Mouse (Mus musculus): ENCODE results near the gene Colq.

Gene Colq

GRCm38 (mm10) chr14:31521318-31521717, 69.8 kb downstream of the Colq start:
- no peak for DNase-seq

DNA sequence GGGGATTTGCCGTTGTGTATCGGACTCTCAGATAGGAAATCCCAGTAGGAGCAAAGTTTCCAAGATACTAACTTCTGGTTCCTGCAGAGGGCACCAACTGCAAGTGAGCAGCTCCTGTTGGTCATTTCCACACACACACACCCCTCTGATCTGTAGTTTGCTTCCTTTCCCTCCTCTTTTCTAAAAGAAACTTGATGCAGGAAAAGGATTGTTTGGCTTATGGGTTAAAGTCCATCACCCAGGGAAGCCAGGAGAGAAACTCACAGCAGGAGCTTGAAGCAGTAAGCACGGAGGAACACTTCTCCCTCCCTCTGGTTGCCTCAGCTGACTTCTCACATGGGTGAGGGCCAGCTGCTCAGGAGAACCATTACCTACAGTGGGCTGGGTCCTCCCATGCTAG, 72.0 kb downstream of the Colq start:
- DNase-seq, result peak; percentile 61 to 76

- no peak for DNase-seq
Observed at GRCm38 (mm10) chr14:31515895-31516294, 75.2 kb downstream of the Colq start.

DNA sequence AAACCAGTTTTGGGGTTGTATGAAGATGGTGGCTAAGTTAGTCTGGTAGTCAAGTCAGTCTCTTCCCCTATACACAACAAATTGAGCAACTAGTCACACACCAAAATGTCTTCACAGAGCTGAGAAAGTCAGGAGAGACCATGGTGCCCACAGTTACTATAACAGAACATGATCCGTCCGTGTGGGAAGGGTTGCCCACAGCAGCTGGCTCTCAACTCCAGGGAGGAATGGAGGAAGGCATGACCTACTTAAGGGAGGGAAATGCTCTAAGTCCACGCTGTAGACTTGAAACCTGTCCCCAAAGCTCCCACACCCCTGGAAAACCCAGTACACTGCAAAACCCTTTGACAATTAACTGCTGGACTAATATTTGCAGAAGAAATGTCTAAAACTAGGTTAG, 80.8 kb downstream of the Colq start:
- no peak for DNase-seq

GRCm38 (mm10) chr14:31509911-31510310, 81.2 kb downstream of the Colq start:
- peak; percentile 25 to 49 for DNase-seq

- DNase-seq, result no peak
Observed at GRCm38 (mm10) chr14:31506456-31506855, 84.7 kb downstream of the Colq start.

DNA sequence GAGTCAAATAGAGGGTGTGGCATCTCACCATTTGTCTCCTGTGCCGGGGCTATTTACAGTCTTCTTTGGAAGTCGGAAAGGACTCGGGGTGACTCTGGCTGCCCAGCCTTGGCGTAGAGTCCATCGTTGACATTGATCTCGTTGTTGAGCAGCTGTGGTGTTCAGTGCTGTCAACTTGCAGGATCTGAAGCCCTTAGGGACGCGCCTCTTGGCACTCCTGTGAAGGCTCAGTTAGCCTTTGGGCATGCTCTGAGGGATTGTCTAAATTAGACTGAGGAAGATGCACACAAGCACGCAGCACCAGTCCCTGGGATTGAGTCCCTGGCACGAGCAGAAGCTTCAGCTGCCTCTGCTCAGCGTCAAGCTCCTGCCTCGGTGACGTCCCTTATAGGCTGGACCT, 87.7 kb downstream of the Colq start:
- DNase-seq, result no peak

DNA sequence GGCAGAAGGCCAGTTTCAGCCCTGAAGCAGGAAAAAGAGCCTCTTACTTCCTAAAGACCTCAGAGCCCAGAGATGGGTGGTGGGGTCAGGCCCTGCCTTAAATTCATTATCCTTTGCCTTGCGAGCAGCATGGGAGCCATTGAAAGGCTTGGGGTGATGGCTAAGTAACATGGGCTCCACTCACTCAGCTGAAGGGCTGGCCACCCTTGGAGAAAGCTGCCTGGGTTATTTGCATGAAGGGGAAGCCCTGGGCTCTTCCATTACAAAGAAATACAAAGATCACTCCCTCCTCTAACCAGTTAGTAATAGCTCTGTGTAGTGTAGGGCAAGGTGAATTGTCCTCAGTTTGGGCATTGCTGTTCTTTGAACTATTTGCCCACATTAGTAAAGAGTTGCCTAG, 91.6 kb downstream of the Colq start:
- DNase-seq, result no peak

GRCm38 (mm10) chr14:31496241-31496646, 94.9 kb downstream of the Colq start:
- DNase-seq, result no peak

- no peak for DNase-seq
Observed at GRCm38 (mm10) chr14:31495538-31495937, 95.6 kb downstream of the Colq start.

- peak; percentile 91 to 95 for DNase-seq
Observed at GRCm38 (mm10) chr14:31494975-31495455, 96.1 kb downstream of the Colq start, which contains the start of gene Mettl6. Mettl6 (minus strand) TSS chr14:31495040.

DNA sequence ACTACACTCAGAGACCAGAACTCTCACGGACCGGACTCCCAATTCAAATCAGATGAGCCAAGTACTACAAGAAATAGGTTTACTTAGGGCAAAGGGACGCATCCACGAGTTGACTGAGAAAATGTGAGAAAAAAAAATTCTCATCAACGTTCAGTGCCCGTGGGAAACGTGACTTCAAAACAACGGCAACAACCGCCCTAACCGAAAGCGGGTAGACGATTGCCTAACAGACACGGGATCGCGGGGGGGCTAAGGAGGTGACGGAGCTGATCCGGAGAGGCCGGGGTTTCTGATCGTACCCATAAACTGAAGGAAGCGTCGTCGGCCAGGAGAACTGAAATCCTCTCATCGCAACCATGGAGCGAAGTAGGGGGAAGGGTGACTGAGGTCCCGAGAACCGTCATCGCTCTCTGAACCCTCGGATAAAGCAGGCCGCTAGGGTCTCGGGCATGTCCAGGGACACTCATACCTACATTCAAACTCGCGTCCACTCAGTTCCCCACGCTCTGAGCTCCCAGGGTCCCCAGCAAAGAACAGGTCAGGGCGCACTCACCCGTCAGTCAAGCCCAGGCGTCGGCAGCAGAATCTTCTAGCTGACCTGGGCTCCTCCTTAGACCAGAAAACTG, 96.7 kb downstream of the Colq start, which contains the start of gene Eaf1:
Eaf1 (plus strand) TSS at position 51 of the 626 bp plus-strand sequence.
- peak; percentile 33 to 68 for DNase-seq

DNA sequence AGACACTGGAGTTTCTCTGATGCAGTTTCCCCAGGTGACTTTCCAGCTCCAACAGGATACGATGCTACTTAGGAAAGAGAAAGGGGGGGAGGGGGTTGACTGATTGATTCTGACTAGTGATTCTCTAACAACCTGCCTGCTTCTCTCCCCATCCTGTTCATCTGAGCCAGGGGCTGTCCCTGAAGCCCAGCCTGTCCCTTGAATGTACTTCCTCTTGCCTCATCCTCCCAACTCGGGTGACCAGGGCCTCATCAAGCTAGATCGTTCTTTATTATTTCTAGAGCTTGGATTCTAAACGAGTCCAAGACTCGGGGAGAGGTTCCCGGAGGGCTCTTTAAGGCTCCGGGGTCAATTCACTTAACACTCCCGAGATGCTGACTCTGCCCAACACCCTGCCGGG, 97.2 kb downstream of the Colq start:
- peak in 1 of 2 experiments; percentile 45 for DNase-seq

- DNase-seq, result no peak
Observed at GRCm38 (mm10) chr14:31488055-31488454, 103.1 kb downstream of the Colq start.

DNA sequence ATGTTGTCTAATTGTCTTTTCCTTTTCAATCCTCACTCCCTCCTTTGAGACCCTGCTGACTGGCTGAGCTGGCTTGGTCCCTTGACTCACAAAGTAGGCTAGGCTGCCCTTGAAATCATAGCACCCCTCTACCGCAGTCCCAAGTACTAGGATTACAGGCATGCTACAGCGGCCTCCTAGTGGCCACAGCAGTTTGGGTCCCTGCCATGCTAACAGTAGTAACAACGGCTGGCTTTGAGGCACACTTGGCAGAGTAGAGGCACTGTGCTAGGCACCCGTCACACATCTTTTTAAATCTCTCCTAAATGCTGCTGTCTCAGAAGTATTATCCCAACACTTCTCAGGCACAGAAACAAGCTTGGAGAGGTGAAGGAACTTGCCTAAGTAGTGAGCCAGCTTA, 104.7 kb downstream of the Colq start:
- DNase-seq, result no peak

- no peak for DNase-seq
Observed at GRCm38 (mm10) chr14:31482417-31482816, 108.7 kb downstream of the Colq start.

DNA sequence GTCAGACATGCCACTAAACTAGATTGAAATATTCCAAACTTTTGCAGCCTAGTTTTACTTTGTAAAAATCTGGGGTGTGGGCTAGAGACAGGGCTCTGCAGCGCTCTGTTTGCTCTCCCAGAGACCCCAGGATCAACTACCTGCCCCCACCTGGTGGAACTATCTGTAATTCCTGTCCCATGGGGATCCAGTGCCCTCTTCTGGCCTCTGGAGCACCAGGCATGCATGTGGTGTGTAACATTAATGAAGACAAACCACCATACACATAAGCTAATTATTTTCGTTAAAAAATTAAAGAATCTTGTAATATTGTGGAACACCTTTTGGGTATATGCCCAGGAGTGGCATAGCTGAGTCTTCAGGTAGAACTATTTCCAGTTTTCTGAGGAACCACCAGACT, 117.8 kb downstream of the Colq start:
- no peak for DNase-seq

All from kidney, postnatal 25 days (tissue).